Mouse (Mus musculus): Measurements from ENCODE around the gene Slc41a1. TPM values are rescaled to one million over a fixed set of nuclear protein-coding genes. Genes with fewer than 3 reads are reported as not detected.

The Slc41a1 gene
- total and polyA plus RNA-seq, 2 experiments from 2014 or later, result 19.7 to 39.5 TPM

DNA sequence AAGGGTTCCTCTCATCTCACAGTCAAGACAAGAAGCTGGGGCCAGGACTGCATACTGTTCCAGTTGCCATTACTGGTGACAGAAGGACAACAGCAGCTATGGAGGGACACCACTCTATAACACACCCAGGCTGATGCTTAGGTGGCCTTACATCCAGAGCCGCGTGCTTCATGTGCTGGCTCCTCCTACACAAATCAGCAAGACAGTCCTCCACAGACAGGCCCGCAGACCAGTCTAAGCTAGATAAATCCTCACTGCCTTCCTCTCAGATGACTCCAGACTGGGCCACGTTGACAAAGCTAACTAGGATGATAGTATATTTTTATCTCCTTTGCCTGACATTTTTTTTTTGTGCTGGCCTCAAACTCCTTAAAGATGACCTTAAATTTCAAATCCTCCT, 34.5 kb downstream of the Slc41a1 start:
- H3K4me1 ChIP-seq (ENCODE audit: insufficient read depth), result no peaks in the 10 kb centered on the region
- no peak overlapping the region for H3K4me3 ChIP-seq (ENCODE audit: low read depth, low read length)
- H3K36me3 ChIP-seq (ENCODE audit: insufficient read depth), result no peaks in the 10 kb centered on the region
- ATAC-seq (no peak), DNase-seq (no peak)
- H3K9ac ChIP-seq, result no peak overlapping the region
- WGBS, result 84% methylated on average over 4 of the region's 4 CpGs
- H3K27ac ChIP-seq (ENCODE audit: low read depth, low read length), result no peak overlapping the region
- no peaks in the 10 kb centered on the region for H3K9me3 ChIP-seq (ENCODE audit: low read length)
- TF ChIP-seq CTCF (IDR thresholded peaks at IDR 0.05; ENCODE audit: low read depth), result no peak
- no peaks in the 10 kb centered on the region for H3K27me3 ChIP-seq (ENCODE audit: insufficient read depth, low read length)
- no peak overlapping the region for H3K4me2 ChIP-seq (ENCODE audit: low read depth)

DNA sequence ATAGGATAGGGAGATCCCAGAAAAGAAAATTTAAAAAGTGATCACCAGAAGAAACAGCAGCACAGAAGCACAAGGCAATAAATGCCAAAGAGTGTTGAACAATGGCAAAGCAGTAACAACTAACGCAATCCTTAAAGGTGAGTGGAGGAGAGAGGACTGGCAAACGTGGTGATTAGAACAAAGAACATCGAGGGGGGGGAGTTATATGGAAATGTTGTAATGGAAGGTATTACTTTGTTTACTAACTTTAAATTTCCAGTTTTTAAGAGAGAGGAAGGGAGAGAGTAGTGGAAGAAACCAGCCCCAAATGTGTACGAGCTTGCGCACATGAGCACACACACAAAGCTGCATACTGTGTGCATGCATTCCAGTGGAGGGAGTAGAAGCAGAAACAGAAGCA, 38.3 kb downstream of the Slc41a1 start:
- no peak for TF ChIP-seq CTCF (IDR thresholded peaks at IDR 0.05; ENCODE audit: low read depth)
- Histone ChIP-seq H3K36me3 (ENCODE audit: insufficient read depth) (no peaks in the 10 kb centered on the region), H3K4me2 (ENCODE audit: low read depth) (no peak overlapping the region), H3K4me3 (ENCODE audit: low read depth, low read length) (no peak overlapping the region), H3K4me1 (ENCODE audit: insufficient read depth) (no peaks in the 10 kb centered on the region), H3K9me3 (ENCODE audit: low read length) (no peaks in the 10 kb centered on the region), H3K27ac (ENCODE audit: low read depth, low read length) (no peak overlapping the region), H3K27me3 (ENCODE audit: insufficient read depth, low read length) (no peaks in the 10 kb centered on the region), H3K9ac (no peak overlapping the region)
- 81% methylated on average over 5 of the region's 5 CpGs for WGBS
- DNase-seq (no peak), ATAC-seq (no peak)

DNA sequence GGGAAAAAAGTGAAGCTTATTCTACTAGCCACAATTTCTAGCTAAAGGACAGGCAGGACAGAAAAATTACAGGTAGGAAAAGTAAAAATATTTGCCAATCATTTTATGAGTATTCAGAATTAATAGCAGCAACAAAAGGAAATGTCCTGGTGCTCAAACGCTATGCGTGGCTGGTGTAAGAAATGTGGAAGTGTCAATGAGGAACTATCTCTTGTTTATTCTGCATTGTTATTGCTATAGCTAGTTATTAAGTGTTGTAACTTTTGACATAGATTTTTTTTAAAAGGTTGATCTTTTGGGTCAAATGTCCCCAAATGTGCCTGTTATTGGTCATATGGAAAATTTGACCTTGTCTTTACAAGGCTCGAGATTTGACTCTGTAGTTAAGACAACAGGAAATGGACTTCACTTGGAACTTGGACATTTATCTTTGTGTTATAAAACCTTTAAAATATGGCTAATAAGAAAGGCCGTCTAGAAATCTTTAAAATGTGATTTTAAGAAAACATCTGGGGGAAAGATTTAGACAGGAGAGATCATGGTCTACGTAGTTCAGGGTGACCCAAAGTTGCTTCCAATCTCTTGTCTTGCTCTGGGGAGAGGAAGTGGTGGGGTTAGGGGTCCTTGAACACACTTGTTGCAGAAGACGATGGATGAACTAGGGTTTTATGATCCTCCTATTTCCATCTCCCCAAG, 39.2 kb downstream of the Slc41a1 start:
- no peak overlapping the region for H3K27ac ChIP-seq (ENCODE audit: low read depth, low read length)
- TF ChIP-seq CTCF (IDR thresholded peaks at IDR 0.05; ENCODE audit: low read depth), result no peak
- H3K4me1 ChIP-seq (ENCODE audit: insufficient read depth), result no peaks in the 10 kb centered on the region
- H3K9me3 ChIP-seq (ENCODE audit: low read length), result no peaks in the 10 kb centered on the region
- 82% methylated on average over 6 of the region's 6 CpGs for WGBS
- DNase-seq (no peak), ATAC-seq (no peak)
- H3K36me3 ChIP-seq (ENCODE audit: insufficient read depth), result no peaks in the 10 kb centered on the region
- H3K4me2 ChIP-seq (ENCODE audit: low read depth), result no peak overlapping the region
- H3K4me3 ChIP-seq (ENCODE audit: low read depth, low read length), result no peak overlapping the region
- no peaks in the 10 kb centered on the region for H3K27me3 ChIP-seq (ENCODE audit: insufficient read depth, low read length)
- H3K9ac ChIP-seq, result no peak overlapping the region

DNA sequence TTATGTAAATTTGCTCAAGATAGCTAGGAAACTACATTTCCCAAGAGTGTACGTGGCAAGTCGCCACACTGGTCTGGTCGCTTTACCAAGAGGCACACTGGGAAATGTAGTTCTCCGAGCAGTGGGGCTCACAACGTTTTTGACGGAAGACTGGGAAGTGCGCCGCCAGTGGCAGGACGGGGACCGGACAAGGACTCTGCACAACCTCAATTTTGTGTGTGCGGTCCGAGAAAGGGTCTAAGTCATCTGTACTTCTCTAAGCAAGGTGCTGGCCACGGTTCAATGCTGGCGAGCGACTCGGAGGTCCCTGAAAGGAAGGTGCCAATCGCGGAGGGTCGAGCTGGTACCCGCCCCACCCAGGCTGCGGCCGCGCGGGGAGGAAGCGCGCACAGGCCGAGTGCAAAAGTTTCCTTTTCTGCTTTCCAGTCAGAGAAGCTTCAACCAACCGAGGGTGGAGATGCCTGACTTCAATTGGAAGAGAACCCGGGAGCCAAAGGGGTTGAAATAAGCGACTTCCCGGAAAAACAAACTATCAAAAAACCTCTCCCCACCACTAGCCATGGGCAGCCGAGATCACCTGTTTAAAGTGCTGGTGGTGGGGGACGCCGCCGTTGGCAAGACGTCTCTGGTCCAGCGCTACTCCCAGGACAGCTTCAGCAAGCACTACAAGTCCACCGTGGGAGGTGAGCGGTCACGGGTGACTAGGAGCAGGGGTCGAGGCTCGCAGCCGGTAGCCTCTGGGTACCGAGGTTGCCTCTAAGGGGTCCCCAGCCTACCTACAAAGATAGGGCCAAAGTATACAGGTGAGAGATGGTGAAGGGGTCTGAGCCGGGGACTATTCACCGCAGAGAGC, 40.0 kb downstream of the Slc41a1 start, which contains the start of gene Rab29:
Rab29 (plus strand) TSS at position 132 of the 853 bp plus-strand sequence.
- 3% methylated on average over 46 of the region's 46 CpGs for WGBS
- Histone ChIP-seq H3K27ac (ENCODE audit: low read depth, low read length) (no peak within 1 kb of the TSS), H3K9ac (peak within 1 kb of the TSS; percentile 31; the same call in 1 of the 2 replicates), H3K4me1 (ENCODE audit: insufficient read depth) (no peaks in the 10 kb centered on the region), H3K36me3 (ENCODE audit: insufficient read depth) (no peaks in the 10 kb centered on the region), H3K4me2 (ENCODE audit: low read depth) (peak within 1 kb of the TSS; percentile 55), H3K4me3 (ENCODE audit: low read depth, low read length) (peak within 1 kb of the TSS; percentile 43), H3K27me3 (ENCODE audit: insufficient read depth, low read length) (no peaks in the 10 kb centered on the region), H3K9me3 (ENCODE audit: low read length) (no peaks in the 10 kb centered on the region)
- peak; percentile 93 for TF ChIP-seq CTCF (IDR thresholded peaks at IDR 0.05; ENCODE audit: low read depth)
- DNase-seq, result peak; percentile 94
- peak; percentile 99 for ATAC-seq

DNA sequence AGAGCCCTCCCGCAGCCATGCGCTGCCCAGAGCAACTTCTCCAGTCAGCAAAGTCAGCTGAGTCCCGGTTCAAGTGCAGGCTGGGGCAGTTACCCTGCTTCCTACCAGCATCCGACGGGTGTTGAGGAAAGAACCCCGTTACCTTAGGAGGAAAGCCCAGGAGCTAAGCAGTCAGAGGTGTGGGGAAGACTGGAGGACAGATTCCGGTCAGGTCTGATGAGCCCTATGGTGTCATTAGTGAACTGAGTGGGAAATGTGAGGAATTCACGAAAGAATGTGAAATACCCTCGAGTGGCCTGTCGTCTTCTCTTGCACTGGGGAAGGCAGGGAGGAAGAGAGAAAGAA, 40.6 kb downstream of the Slc41a1 start:
- Histone ChIP-seq H3K4me2 (ENCODE audit: low read depth) (peak overlapping the region; percentile 55), H3K9me3 (ENCODE audit: low read length) (no peaks in the 10 kb centered on the region), H3K36me3 (ENCODE audit: insufficient read depth) (no peaks in the 10 kb centered on the region), H3K9ac (peak overlapping the region; percentile 31; the same call in 1 of the 2 replicates), H3K4me1 (ENCODE audit: insufficient read depth) (no peaks in the 10 kb centered on the region), H3K27me3 (ENCODE audit: insufficient read depth, low read length) (no peaks in the 10 kb centered on the region), H3K27ac (ENCODE audit: low read depth, low read length) (no peak overlapping the region), H3K4me3 (ENCODE audit: low read depth, low read length) (peak overlapping the region; percentile 43)
- 34% methylated on average over 10 of the region's 10 CpGs for WGBS
- no peak for TF ChIP-seq CTCF (IDR thresholded peaks at IDR 0.05; ENCODE audit: low read depth)
- ATAC-seq, result no peak
- DNase-seq, result no peak

DNA sequence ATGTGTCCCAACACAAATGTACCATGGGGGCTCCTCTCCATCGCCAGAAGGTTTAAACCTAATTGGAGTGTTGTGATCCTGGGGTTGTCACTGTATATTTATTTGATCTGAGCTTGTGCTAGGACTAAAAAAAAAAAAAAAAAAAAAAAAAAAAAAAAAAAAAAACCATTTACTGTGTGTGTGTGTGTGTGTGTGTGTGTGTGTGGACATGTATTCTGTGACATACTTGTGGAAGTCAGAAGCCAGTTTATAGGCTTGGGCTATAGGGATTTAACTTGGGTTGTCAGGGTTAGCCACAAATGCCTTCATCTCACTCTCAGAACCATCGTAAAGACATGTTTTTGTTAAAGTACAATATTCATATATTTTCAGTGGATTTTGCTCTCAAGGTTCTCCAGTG, 42.3 kb downstream of the Slc41a1 start:
- H3K9me3 ChIP-seq (ENCODE audit: low read length), result no peaks in the 10 kb centered on the region
- TF ChIP-seq CTCF (IDR thresholded peaks at IDR 0.05; ENCODE audit: low read depth), result no peak
- H3K4me1 ChIP-seq (ENCODE audit: insufficient read depth), result no peaks in the 10 kb centered on the region
- DNase-seq (no peak), ATAC-seq (no peak)
- H3K4me2 ChIP-seq (ENCODE audit: low read depth), result no peak overlapping the region
- H3K36me3 ChIP-seq (ENCODE audit: insufficient read depth), result no peaks in the 10 kb centered on the region
- H3K9ac ChIP-seq, result no peak overlapping the region
- no peak overlapping the region for H3K4me3 ChIP-seq (ENCODE audit: low read depth, low read length)
- no peaks in the 10 kb centered on the region for H3K27me3 ChIP-seq (ENCODE audit: insufficient read depth, low read length)
- 84% methylated on average over 2 of the region's 2 CpGs for WGBS
- H3K27ac ChIP-seq (ENCODE audit: low read depth, low read length), result no peak overlapping the region

DNA sequence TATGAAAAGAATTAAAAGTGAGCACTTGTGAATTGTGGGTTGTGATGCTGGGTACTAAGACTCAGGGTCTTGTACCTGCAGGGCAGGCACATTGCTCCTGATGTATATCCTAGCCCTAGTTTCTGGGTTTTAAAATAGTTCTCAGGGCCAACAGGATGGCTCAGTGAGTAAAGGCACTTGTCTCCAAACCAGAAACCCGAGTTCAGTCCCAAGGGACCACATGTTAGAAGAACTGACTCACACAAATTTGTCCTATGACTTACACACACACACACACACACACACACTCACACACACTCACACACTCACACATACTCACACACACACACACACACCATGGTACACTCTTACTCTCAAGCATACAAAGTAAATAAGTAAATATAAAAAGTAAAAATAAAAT, 45.6 kb downstream of the Slc41a1 start:
- no peaks in the 10 kb centered on the region for H3K4me1 ChIP-seq (ENCODE audit: insufficient read depth)
- DNase-seq, result no peak
- H3K4me2 ChIP-seq (ENCODE audit: low read depth), result no peak overlapping the region
- no peak overlapping the region for H3K4me3 ChIP-seq (ENCODE audit: low read depth, low read length)
- TF ChIP-seq CTCF (IDR thresholded peaks at IDR 0.05; ENCODE audit: low read depth), result no peak
- no peaks in the 10 kb centered on the region for H3K36me3 ChIP-seq (ENCODE audit: insufficient read depth)
- no peaks in the 10 kb centered on the region for H3K9me3 ChIP-seq (ENCODE audit: low read length)
- H3K9ac ChIP-seq, result no peak overlapping the region
- no peak for ATAC-seq
- 67% methylated on average over 1 of the region's 1 CpGs for WGBS
- H3K27me3 ChIP-seq (ENCODE audit: insufficient read depth, low read length), result no peaks in the 10 kb centered on the region
- H3K27ac ChIP-seq (ENCODE audit: low read depth, low read length), result no peak overlapping the region

Measured in forebrain, postnatal 0 days (tissue).